Mouse (Mus musculus) erythroblast, adult 5-6 weeks (primary cell): Measurements from ENCODE around the gene Wdfy3. TPM values are rescaled to one million over a fixed set of nuclear protein-coding genes. Genes with fewer than 3 reads are reported as not detected.
"Not testable (repeated sequence)": the region's sequence is repeated elsewhere in the genome, so short reads cannot be mapped to it uniquely, and the experiment has no call there.

Source experiments
- ATAC-seq: replicated peaks from 2 replicates; pipeline ENCODE4 v1.8.0; 2016; ENCODE audit warnings: moderate number of reproducible peaks, mild to moderate bottlenecking, moderate TSS enrichment, inconsistent platforms; ENCODE audit not compliant: poor library complexity, low FRiP score, severe bottlenecking
- total RNA-seq, 2 experiments: library from RNA; stranded (forward) in 1 of 2; stranded (reverse) in 1 of 2; fragments of 150-400 nt in 1 of 2; fragments of 200-764, 138-1000 nt in 1 of 2; gene quantifications; 2 replicates each; pipeline versions ENCODE4 v1.2.3 to v1.2.4; 2015 to 2017; ENCODE audit warnings: low replicate concordance in 2 of 2

Gene Wdfy3
- total RNA-seq, 2 experiments from 2014 or later, result 5.4 to 7.4 TPM

GRCm38 (mm10) chr5:101851133-101851532 is 218.6 kb downstream of the Wdfy3 start:
- no peak for ATAC-seq

DNA sequence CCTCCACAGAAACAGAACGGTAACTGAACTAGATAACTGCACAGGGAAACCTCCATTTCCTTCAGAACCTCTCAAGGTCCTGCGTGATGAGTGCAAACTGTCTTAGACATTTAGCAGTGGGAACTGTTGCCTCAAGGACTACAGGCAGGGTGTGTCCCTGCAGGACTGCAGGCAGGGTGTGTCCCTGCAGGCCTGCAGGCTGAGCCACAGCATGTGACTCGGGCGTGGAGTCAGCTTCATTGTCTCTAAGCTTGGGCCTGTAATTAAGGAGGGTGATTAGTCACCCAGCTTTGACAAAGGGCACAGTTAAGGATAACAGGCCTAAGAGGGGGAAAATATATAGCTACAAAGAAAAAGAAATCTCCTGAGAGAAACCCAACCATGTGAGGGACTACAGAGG is 222.0 kb downstream of the Wdfy3 start:
- no peak for ATAC-seq

- ATAC-seq, result no peak
Observed at GRCm38 (mm10) chr5:101847323-101847722, 222.4 kb downstream of the Wdfy3 start.

DNA sequence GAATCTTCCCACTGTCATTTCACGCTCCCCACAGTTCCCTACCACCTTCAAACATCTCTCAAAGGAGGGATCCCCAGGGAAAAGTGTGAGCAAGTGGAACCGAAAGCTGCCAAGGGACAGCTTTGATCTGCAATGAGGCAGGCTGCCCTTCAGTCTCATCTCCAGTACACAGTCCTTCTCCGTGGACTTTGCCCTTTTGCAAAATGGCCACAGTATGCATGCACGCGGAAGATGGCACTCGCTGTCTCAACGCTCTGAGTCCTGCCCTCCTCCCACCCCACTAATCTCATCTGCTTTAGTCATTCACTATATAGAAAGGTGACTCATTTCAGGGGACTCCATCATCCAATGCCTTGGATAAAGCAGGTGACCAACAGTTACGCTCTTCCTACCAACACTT is 223.8 kb downstream of the Wdfy3 start:
- no peak for ATAC-seq

DNA sequence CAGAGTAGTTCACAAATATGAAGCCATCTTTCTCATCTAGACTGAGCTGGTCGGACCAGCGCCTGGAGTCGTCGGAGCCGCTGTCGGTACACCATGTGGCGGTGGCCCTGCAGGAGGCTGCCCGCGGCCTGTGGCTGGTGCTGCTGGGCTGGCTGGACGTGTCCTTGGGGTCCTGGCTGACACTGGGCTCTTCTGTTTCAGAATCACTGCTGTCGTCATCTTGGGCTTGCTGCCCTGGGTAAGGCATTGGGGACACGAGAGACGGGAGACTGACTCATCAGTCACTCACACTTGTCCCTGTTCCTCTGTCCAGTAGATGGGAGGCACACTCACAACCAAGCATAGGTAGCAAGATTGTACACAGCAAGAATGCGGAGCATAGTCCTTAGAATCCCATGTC is 224.7 kb downstream of the Wdfy3 start:
- ATAC-seq, result no peak

- no peak for ATAC-seq
Observed at GRCm38 (mm10) chr5:101840476-101840875, 229.2 kb downstream of the Wdfy3 start.

GRCm38 (mm10) chr5:101837605-101838004 is 232.1 kb downstream of the Wdfy3 start:
- not testable (repeated sequence) for ATAC-seq

GRCm38 (mm10) chr5:101836221-101836620 is 233.5 kb downstream of the Wdfy3 start:
- no peak for ATAC-seq

- no peak for ATAC-seq
Observed at GRCm38 (mm10) chr5:101833875-101834274, 235.8 kb downstream of the Wdfy3 start.

GRCm38 (mm10) chr5:101832991-101833390 is 236.7 kb downstream of the Wdfy3 start:
- no peak for ATAC-seq

- ATAC-seq, result no peak
Observed at GRCm38 (mm10) chr5:101832042-101832441, 237.7 kb downstream of the Wdfy3 start.

DNA sequence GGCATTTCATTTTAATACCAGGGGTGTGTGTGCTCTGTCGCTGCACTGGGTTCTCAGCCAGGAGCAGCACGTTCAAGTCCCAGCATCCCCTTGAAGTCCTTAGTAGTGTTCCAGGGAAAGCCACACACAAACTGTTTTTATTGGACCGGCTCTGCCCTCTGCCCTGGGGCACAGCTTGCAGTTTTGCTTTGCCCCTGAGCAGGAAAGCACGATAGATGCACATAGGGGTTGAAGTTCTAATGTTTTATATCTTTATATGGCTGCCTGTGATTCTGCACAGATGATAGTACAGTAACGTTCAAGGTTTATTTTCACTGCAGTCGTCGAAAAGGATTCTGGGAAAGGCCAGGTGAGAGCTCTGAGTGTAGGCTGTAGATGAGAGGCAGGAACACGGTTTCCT is 239.5 kb downstream of the Wdfy3 start:
- no peak for ATAC-seq

DNA sequence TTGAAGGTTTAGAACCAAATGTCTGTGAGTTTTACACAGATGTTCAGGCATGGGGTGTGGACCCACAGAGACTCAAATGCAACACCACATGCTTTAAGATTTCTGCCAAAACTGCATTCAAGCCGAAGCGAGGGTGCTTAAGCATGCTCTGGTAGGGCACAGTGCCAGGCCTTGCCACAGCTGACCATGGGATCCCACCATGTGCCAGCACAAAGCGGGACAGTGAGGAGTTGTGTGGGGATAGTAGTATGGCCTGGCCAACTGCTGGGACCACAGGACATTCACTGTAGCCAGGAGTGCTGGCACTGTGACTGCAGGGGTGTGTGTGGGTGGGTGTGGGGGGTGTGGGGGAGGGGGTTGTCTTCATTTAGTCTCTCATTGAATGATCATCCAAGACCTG is 240.8 kb downstream of the Wdfy3 start:
- no peak for ATAC-seq

GRCm38 (mm10) chr5:101827477-101827876 is 242.2 kb downstream of the Wdfy3 start:
- ATAC-seq, result no peak

DNA sequence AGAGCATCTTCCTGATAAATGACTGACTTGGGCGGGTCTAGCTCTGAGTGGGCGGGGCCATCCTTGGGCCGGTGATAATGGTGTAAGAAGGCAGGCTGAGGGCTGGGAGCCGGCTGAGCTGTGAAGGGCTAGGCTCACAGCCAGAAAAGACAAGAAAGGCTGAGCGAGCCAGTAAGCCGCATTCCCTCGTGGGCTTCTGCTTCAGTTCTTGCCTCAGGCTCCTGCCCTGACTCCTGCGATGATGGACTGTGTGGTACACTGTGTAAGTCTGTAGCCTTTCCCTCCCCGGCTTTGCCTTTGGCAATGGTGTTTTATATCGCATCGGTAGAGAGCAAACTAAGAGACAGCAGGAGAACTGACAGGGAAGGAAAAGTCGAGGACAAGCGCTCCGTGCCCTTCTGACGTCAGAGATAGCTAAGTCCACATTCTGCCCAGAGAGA is 243.2 kb downstream of the Wdfy3 start:
- ATAC-seq, result peak; percentile 65

DNA sequence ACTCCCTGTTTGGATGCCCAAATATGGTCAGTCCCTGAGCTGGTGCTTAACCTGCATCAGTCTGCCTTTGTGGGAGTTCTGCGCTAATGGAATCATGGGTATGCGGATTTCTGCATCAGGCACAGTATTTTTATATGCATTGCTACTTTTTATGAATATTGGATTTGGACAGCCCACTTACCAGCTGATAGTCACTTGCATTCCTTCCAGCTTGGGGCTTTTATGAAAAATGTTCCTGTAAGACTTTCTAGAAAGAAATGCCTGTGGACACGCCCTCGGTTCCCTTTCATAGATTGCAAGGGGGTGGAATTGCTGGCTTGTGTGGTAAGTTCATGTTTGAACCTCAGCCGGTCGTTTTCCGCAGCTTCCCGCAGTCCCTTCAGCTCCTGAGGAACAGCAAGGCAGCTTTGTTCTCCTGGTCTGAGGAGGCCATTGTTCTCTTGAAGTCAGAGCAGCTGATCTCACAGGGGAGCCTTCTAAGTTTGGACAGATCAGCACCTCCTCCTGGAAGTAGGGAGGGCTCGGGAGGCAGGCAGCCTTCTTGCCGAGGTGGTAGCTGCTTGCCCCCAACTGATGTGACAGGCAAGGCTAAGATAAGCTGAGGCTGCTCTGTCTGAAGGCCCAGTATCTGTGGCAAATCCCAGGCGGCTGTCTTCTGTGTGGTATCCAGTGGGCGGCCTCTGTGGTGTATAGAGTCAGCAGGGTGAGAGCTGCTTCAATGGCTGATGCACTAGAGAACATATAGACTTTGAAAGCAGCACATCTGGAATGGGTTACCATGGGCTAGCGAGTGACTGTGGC is 244.4 kb downstream of the Wdfy3 start:
- no peak for ATAC-seq

GRCm38 (mm10) chr5:101822311-101822670 is 247.4 kb downstream of the Wdfy3 start:
- ATAC-seq, result no peak

GRCm38 (mm10) chr5:101821491-101822310 is 248.0 kb downstream of the Wdfy3 start:
- no peak for ATAC-seq

DNA sequence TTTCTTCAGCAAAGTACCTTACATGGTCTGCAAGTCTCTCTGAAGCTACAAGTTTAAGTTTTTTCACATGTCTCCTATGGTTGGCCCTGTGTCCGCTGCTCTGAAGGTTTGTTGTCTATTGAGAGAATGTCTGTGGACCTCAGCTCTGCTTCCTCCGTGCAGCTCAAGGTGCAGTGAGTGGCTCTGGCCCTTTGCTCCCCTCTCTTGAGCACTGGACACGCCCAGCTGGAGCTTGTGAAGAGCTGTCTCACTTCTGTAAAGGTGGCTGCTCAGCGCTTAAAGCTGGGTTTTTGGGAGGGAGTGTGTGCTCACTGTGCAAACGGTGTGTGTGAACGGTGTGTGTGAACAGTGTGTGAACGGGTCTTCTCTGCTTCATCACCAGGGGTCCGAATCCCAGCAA is 248.7 kb downstream of the Wdfy3 start:
- ATAC-seq, result no peak

- no peak for ATAC-seq
Observed at GRCm38 (mm10) chr5:101819844-101820243, 249.9 kb downstream of the Wdfy3 start.

DNA sequence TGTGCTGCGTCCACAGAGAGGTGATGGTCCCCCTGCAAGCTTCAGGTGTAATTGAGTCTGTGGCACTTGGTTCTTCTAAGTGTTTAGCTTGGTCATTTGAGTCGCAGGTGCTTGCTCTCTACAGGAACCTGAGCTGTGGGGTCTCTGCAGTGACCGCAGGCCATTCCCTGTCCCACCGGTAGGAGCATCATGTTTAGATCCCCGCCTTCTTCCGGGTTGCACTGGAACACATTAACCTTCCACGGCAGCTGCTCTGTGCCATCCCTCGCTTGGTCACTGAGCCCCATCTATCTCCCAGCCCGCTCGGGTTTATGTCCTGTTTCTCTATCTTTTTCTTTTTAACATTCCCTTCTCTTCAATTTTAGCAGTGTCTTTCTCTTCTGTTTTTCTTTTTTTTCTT is 250.5 kb downstream of the Wdfy3 start:
- no peak for ATAC-seq
